Mouse (Mus musculus): ENCODE results near the gene Crhr2. TPM values are rescaled to one million over a fixed set of nuclear protein-coding genes. Genes with fewer than 3 reads are reported as not detected.

Gene Crhr2
- polyA plus RNA-seq (2014; fragmentation: Nextera tagmentation; extraction: Ambion mirVana), result 0.15 and 0.31 TPM in 2 replicates

- no peak within 1 kb of the TSS for H3K4me2 ChIP-seq (replicated peaks; ENCODE audit: low read depth, low read length)
- no peaks in the 10 kb centered on the region for H3K4me1 ChIP-seq (replicated peaks; ENCODE audit: control insufficient read depth, insufficient read depth, low read length)
Measured at GRCm38 (mm10) chr6:55132794-55133193, at the start of gene Crhr2. Gene Crhr2 (minus strand): TSS chr6:55133016.

GRCm38 (mm10) chr6:55179560-55179959 is 46.7 kb upstream of the Crhr2 start:
- no peak overlapping the region for H3K4me2 ChIP-seq (replicated peaks; ENCODE audit: low read depth, low read length)
- H3K4me3 ChIP-seq (ENCODE audit: low read depth, low read length), result no peak overlapping the region
- H3K27ac ChIP-seq (ENCODE audit: low read depth, low read length), result no peak overlapping the region
- no peaks in the 10 kb centered on the region for H3K4me1 ChIP-seq (replicated peaks; ENCODE audit: control insufficient read depth, insufficient read depth, low read length)
- H3K9me3 ChIP-seq (ENCODE audit: control insufficient read depth, low read length), result no peaks in the 10 kb centered on the region
- ATAC-seq (ENCODE audit: low FRiP score) (no peak), DNase-seq (ENCODE audit: low spot score) (no peak)
- WGBS, result 83% methylated on average over 7 of the region's 7 CpGs
- H3K27me3 ChIP-seq (ENCODE audit: control insufficient read depth, insufficient read depth, low read length), result peaks cover 11% of the 10 kb centered on the region
- no peak overlapping the region for H3K9ac ChIP-seq (ENCODE audit: low read depth, low read length)
- no peaks in the 10 kb centered on the region for H3K36me3 ChIP-seq (ENCODE audit: control insufficient read depth, insufficient read depth, low read length)

More at GRCm38 (mm10) chr6:55132794-55133193, at the start of gene Crhr2:
- Histone ChIP-seq H3K36me3 (ENCODE audit: control insufficient read depth, insufficient read depth, low read length) (no peaks in the 10 kb centered on the region), H3K4me3 (ENCODE audit: low read depth, low read length) (no peak within 1 kb of the TSS), H3K27me3 (ENCODE audit: control insufficient read depth, insufficient read depth, low read length) (no peaks in the 10 kb centered on the region), H3K9me3 (ENCODE audit: control insufficient read depth, low read length) (no peaks in the 10 kb centered on the region), H3K9ac (ENCODE audit: low read depth, low read length) (no peak within 1 kb of the TSS), H3K27ac (ENCODE audit: low read depth, low read length) (no peak within 1 kb of the TSS)
- no peak for ATAC-seq (ENCODE audit: low FRiP score)
- DNase-seq (ENCODE audit: low spot score), result no peak
- WGBS, result 79% methylated on average over 10 of the region's 10 CpGs

DNA sequence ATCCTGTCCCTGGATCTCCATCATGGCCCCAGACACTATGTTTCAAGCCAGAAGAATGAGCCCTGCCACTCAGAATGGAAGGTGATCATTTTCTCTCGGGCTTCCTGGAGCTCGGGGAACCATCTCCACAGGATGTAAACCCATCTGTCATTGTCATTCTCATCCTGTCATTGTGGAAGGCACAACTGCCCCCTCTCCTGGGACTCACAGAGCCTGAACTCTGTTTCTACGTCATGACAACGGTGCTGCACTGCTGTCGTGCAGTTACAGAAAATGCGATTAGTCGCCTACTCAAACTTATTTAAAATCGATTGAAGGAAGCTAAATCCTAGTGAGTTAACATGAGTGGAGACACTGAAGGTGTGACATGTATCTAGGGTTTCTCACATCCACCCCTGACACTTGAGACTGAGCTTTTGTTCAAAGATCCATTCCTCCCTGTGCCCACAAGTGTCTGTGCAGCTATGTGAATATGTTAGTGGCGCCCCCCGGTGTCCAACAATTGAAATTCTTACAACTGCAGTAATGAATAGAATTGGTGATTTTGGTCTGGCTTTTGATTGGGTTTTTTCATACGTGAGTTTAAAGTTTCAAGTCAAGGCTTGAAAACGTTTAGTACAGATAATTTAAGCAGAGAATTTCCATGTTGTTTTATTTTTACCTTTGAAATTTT is 44.4 kb upstream of the Crhr2 start:
- Histone ChIP-seq H3K4me1 (replicated peaks; ENCODE audit: control insufficient read depth, insufficient read depth, low read length) (no peaks in the 10 kb centered on the region), H3K36me3 (ENCODE audit: control insufficient read depth, insufficient read depth, low read length) (no peaks in the 10 kb centered on the region), H3K4me3 (ENCODE audit: low read depth, low read length) (no peak overlapping the region), H3K4me2 (replicated peaks; ENCODE audit: low read depth, low read length) (no peak overlapping the region), H3K27ac (ENCODE audit: low read depth, low read length) (no peak overlapping the region), H3K9ac (ENCODE audit: low read depth, low read length) (no peak overlapping the region), H3K27me3 (ENCODE audit: control insufficient read depth, insufficient read depth, low read length) (peaks cover 20% of the 10 kb centered on the region), H3K9me3 (ENCODE audit: control insufficient read depth, low read length) (no peaks in the 10 kb centered on the region)
- 36% methylated on average over 12 of the region's 12 CpGs for WGBS
- DNase-seq (ENCODE audit: low spot score), result peak; percentile 56
- no peak for ATAC-seq (ENCODE audit: low FRiP score)

DNA sequence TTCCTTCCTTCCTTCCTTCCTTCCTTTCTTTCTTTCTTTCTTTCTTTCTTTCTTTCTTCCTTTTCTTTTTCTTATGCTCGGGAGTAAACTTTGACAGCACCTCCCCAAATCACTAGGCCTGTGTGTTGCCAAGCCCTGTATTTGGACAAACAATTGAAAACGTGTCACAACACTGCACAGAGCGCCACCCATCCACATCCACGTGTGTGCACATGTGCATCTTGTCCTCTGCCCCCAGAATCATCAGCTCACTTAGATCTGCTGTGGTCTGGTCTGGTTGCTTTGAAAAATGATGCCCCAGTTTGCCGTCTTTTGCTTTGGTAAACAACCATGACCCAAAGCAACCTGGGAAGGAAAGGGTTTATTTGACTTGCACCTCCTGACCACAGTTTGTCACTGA is 43.1 kb upstream of the Crhr2 start:
- DNase-seq (ENCODE audit: low spot score) (no peak), ATAC-seq (ENCODE audit: low FRiP score) (no peak)
- no peak overlapping the region for H3K4me3 ChIP-seq (ENCODE audit: low read depth, low read length)
- no peaks in the 10 kb centered on the region for H3K9me3 ChIP-seq (ENCODE audit: control insufficient read depth, low read length)
- no peaks in the 10 kb centered on the region for H3K4me1 ChIP-seq (replicated peaks; ENCODE audit: control insufficient read depth, insufficient read depth, low read length)
- 42% methylated on average over 5 of the region's 5 CpGs for WGBS
- no peak overlapping the region for H3K9ac ChIP-seq (ENCODE audit: low read depth, low read length)
- peaks cover 23% of the 10 kb centered on the region for H3K27me3 ChIP-seq (ENCODE audit: control insufficient read depth, insufficient read depth, low read length)
- H3K4me2 ChIP-seq (replicated peaks; ENCODE audit: low read depth, low read length), result no peak overlapping the region
- no peaks in the 10 kb centered on the region for H3K36me3 ChIP-seq (ENCODE audit: control insufficient read depth, insufficient read depth, low read length)
- no peak overlapping the region for H3K27ac ChIP-seq (ENCODE audit: low read depth, low read length)

DNA sequence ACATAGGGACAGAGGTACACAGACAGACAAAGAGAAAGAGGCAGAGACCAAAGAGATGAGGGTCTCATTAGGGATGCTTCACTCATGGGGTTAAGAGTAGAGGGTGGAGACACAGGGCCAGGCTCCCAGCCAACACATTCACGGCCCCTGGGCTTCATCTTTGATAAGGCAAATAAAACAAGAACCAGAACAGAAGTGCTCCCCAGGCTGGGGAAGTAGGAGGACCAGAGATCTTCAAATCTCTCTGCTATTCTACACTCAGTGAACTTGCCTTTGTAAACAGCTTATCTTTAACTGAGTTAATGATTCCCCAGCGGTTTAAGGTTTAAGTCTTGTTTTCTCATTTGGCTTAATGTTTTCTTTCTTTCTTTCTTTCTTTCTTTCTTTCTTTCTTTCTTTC is 42.6 kb upstream of the Crhr2 start:
- WGBS, result 69% methylated on average over 2 of the region's 2 CpGs
- Histone ChIP-seq H3K9ac (ENCODE audit: low read depth, low read length) (no peak overlapping the region), H3K4me3 (ENCODE audit: low read depth, low read length) (no peak overlapping the region), H3K4me1 (replicated peaks; ENCODE audit: control insufficient read depth, insufficient read depth, low read length) (no peaks in the 10 kb centered on the region), H3K27ac (ENCODE audit: low read depth, low read length) (no peak overlapping the region), H3K4me2 (replicated peaks; ENCODE audit: low read depth, low read length) (no peak overlapping the region), H3K27me3 (ENCODE audit: control insufficient read depth, insufficient read depth, low read length) (peaks cover 27% of the 10 kb centered on the region), H3K36me3 (ENCODE audit: control insufficient read depth, insufficient read depth, low read length) (no peaks in the 10 kb centered on the region), H3K9me3 (ENCODE audit: control insufficient read depth, low read length) (no peaks in the 10 kb centered on the region)
- no peak for ATAC-seq (ENCODE audit: low FRiP score)
- no peak for DNase-seq (ENCODE audit: low spot score)

GRCm38 (mm10) chr6:55174741-55175181 is 41.9 kb upstream of the Crhr2 start, which contains the start of gene Inmt:
Gene Inmt (minus strand): TSS chr6:55175043.
- no peak within 1 kb of the TSS for H3K27ac ChIP-seq (ENCODE audit: low read depth, low read length)
- H3K4me2 ChIP-seq (replicated peaks; ENCODE audit: low read depth, low read length), result no peak within 1 kb of the TSS
- H3K27me3 ChIP-seq (ENCODE audit: control insufficient read depth, insufficient read depth, low read length), result peaks cover 27% of the 10 kb centered on the region
- 83% methylated on average over 1 of the region's 1 CpGs for WGBS
- H3K4me3 ChIP-seq (ENCODE audit: low read depth, low read length), result no peak within 1 kb of the TSS
- H3K9me3 ChIP-seq (ENCODE audit: control insufficient read depth, low read length), result no peaks in the 10 kb centered on the region
- no peak within 1 kb of the TSS for H3K9ac ChIP-seq (ENCODE audit: low read depth, low read length)
- ATAC-seq (ENCODE audit: low FRiP score) (no peak), DNase-seq (ENCODE audit: low spot score) (no peak)
- no peaks in the 10 kb centered on the region for H3K36me3 ChIP-seq (ENCODE audit: control insufficient read depth, insufficient read depth, low read length)
- no peaks in the 10 kb centered on the region for H3K4me1 ChIP-seq (replicated peaks; ENCODE audit: control insufficient read depth, insufficient read depth, low read length)

GRCm38 (mm10) chr6:55173941-55174349 is 41.1 kb upstream of the Crhr2 start:
- DNase-seq (ENCODE audit: low spot score) (no peak), ATAC-seq (ENCODE audit: low FRiP score) (no peak)
- H3K9ac ChIP-seq (ENCODE audit: low read depth, low read length), result no peak overlapping the region
- WGBS, result 18% methylated on average over 3 of the region's 3 CpGs
- H3K27ac ChIP-seq (ENCODE audit: low read depth, low read length), result no peak overlapping the region
- no peak overlapping the region for H3K4me3 ChIP-seq (ENCODE audit: low read depth, low read length)
- H3K4me2 ChIP-seq (replicated peaks; ENCODE audit: low read depth, low read length), result no peak overlapping the region
- H3K4me1 ChIP-seq (replicated peaks; ENCODE audit: control insufficient read depth, insufficient read depth, low read length), result no peaks in the 10 kb centered on the region
- H3K27me3 ChIP-seq (ENCODE audit: control insufficient read depth, insufficient read depth, low read length), result peaks cover 32% of the 10 kb centered on the region
- no peaks in the 10 kb centered on the region for H3K9me3 ChIP-seq (ENCODE audit: control insufficient read depth, low read length)
- H3K36me3 ChIP-seq (ENCODE audit: control insufficient read depth, insufficient read depth, low read length), result no peaks in the 10 kb centered on the region

GRCm38 (mm10) chr6:55173171-55173570 is 40.4 kb upstream of the Crhr2 start:
- Histone ChIP-seq H3K27me3 (ENCODE audit: control insufficient read depth, insufficient read depth, low read length) (peaks cover 35% of the 10 kb centered on the region), H3K4me1 (replicated peaks; ENCODE audit: control insufficient read depth, insufficient read depth, low read length) (no peaks in the 10 kb centered on the region), H3K4me2 (replicated peaks; ENCODE audit: low read depth, low read length) (no peak overlapping the region), H3K36me3 (ENCODE audit: control insufficient read depth, insufficient read depth, low read length) (no peaks in the 10 kb centered on the region), H3K9ac (ENCODE audit: low read depth, low read length) (no peak overlapping the region), H3K9me3 (ENCODE audit: control insufficient read depth, low read length) (no peaks in the 10 kb centered on the region), H3K27ac (ENCODE audit: low read depth, low read length) (no peak overlapping the region), H3K4me3 (ENCODE audit: low read depth, low read length) (no peak overlapping the region)
- ATAC-seq (ENCODE audit: low FRiP score) (no peak), DNase-seq (ENCODE audit: low spot score) (no peak)
- WGBS, result 55% methylated on average over 10 of the region's 10 CpGs

DNA sequence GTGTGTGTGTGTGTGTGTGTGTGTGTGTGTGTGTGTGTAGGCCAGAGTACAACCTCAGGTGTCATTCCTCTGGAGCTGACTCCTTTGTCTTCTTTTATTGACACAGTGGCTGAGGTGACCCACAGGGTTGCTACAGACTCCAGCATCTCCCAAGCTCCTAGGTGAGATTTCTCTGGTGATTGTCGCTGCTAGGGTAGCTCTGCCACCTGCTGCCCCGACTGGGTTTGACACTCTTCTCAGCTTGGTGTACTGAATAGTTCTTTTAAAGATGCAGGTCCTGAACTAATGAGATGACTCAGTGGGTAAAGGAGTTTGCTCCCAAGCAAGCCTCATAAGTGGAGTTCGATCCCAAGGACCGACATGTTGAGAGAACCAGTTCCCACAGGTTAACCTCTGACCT is 38.8 kb upstream of the Crhr2 start:
- Histone ChIP-seq H3K4me1 (replicated peaks; ENCODE audit: control insufficient read depth, insufficient read depth, low read length) (no peaks in the 10 kb centered on the region), H3K4me2 (replicated peaks; ENCODE audit: low read depth, low read length) (no peak overlapping the region), H3K27me3 (ENCODE audit: control insufficient read depth, insufficient read depth, low read length) (peaks cover 43% of the 10 kb centered on the region), H3K4me3 (ENCODE audit: low read depth, low read length) (no peak overlapping the region), H3K9ac (ENCODE audit: low read depth, low read length) (no peak overlapping the region), H3K27ac (ENCODE audit: low read depth, low read length) (no peak overlapping the region), H3K36me3 (ENCODE audit: control insufficient read depth, insufficient read depth, low read length) (no peaks in the 10 kb centered on the region), H3K9me3 (ENCODE audit: control insufficient read depth, low read length) (no peaks in the 10 kb centered on the region)
- 58% methylated on average over 4 of the region's 4 CpGs for WGBS
- no peak for DNase-seq (ENCODE audit: low spot score)
- no peak for ATAC-seq (ENCODE audit: low FRiP score)

Measured in hindbrain, embryonic 11.5 days (tissue).